Mouse (Mus musculus): ENCODE results near the gene Mylk4. TPM values are rescaled to one million over a fixed set of nuclear protein-coding genes. Genes with fewer than 3 reads are reported as not detected.

Gene Mylk4
- not detected for polyA plus RNA-seq (2017; shearing (Covaris generic))

GRCm38 (mm10) chr13:32783816-32784215, at the start of gene Mylk4:
Gene Mylk4 (minus strand): TSS chr13:32783954.

GRCm38 (mm10) chr13:32802259-32803081, 18.7 kb upstream of the Mylk4 start, which contains the start of gene D930007J09Rik:
Gene D930007J09Rik (minus strand): TSS chr13:32802849.

GRCm38 (mm10) chr13:32801693-32802221, 18.0 kb upstream of the Mylk4 start, which contains the start of gene Wrnip1:
Gene Wrnip1 (plus strand): TSS chr13:32802038.

Other genes starting within 250 kb of the Mylk4 start
- gene Wrnip1, start 18.1 kb upstream of the Mylk4 start, polyA plus RNA-seq (2017; shearing (Covaris generic)), result 61.3 TPM
- not detected for gene D930007J09Rik, start 18.9 kb upstream of the Mylk4 start, polyA plus RNA-seq (2017; shearing (Covaris generic))
- not detected for gene Serpinb1a, start 67.2 kb upstream of the Mylk4 start, polyA plus RNA-seq (2017; shearing (Covaris generic))
- not detected for gene Serpinb1c, start 114.3 kb upstream of the Mylk4 start, polyA plus RNA-seq (2017; shearing (Covaris generic))
- gene Serpinb6b, start 181.3 kb upstream of the Mylk4 start, polyA plus RNA-seq (2017; shearing (Covaris generic)), result 4.4 TPM
- 7.1 TPM for gene Serpinb9, start 219.3 kb upstream of the Mylk4 start, polyA plus RNA-seq (2017; shearing (Covaris generic))
- gene Serpinb9b, start 243.5 kb upstream of the Mylk4 start, polyA plus RNA-seq (2017; shearing (Covaris generic)), result 0.17 TPM

Data from naive thymus-derived CD4-positive, alpha-beta T cell, adult 5 months (primary cell).